Mouse (Mus musculus) liver, embryonic 14.5 days (tissue): Measurements from ENCODE around the gene Rfx2.

Experiments
- CTCF ChIP-seq: IDR thresholded peaks from 2 replicates; pipeline ENCODE4 v1.5.1; 2016; ENCODE audit warnings: antibody characterized with exemption, low read depth, control low read depth
- EP300 ChIP-seq: IDR thresholded peaks from 2 replicates; pipeline ENCODE4 v1.6.1; 2016; ENCODE audit warnings: antibody characterized with exemption, low read depth

DNA sequence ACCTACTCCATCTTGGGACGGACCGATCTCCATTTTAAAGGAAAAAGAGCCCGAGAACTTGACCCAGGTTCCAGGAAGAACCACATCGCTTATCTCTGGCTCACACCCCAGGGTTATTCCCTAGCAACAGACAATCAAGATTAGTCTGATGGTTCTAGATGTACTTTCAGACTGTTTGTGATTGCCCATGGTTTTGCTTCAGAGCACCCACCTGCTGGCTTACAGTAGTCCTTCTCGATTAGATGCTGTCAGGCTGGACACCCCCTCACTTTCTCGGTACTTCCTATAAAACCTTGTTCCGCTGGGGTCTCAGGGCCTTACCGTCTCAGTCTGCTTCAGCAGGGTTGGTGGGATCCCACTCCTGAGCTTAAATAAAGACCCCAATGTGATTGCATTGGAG is 5.5 kb upstream of the Rfx2 start:
- TF ChIP-seq EP300 (no peak), CTCF (no peak)
